Mouse (Mus musculus) kidney, embryonic 14.5 days (tissue): ENCODE measurements around the gene Ap4b1. TPM values are rescaled to one million over a fixed set of nuclear protein-coding genes. Genes with fewer than 3 reads are reported as not detected.
A peak's percentile ranks its signal among the peaks of the same experiment; 100 is the strongest.
"Not testable (repeated sequence)": the region's sequence is repeated elsewhere in the genome, so short reads cannot be mapped to it uniquely, and the experiment has no call there.

Experiments
- ATAC-seq: fragments of 200-750 bp; cut with Nextera tagmentation; 2 replicates; pipeline ENCODE4 v1.8.0; 2017; ENCODE audit warnings: moderate number of reproducible peaks, mild to moderate bottlenecking, moderate TSS enrichment, moderate library complexity; ENCODE audit not compliant: low FRiP score, low TSS enrichment
- H3K27ac ChIP-seq: fragments of 300-500 bp; sonication (generic); 2 replicates; pipeline ENCODE4 v1.5.1; 2014; ENCODE audit warnings: low read depth, mild to moderate bottlenecking, low read length, moderate library complexity, mixed read lengths
- H3K27me3 ChIP-seq: fragments of 300-500 bp; sonication (generic); 2 replicates; pipeline ENCODE4 v1.6.1; 2014; ENCODE audit warnings: mild to moderate bottlenecking, low read length; ENCODE audit not compliant: control insufficient read depth, insufficient read depth
- H3K36me3 ChIP-seq: fragments of 300-500 bp; sonication (generic); 2 replicates; pipeline ENCODE4 v1.6.1; 2014; ENCODE audit warnings: low read length, mixed read lengths; ENCODE audit not compliant: control insufficient read depth, insufficient read depth
- H3K4me1 ChIP-seq: fragments of 300-500 bp; sonication (generic); 2 replicates; pipeline ENCODE4 v1.6.1; 2014; ENCODE audit warnings: low read length, mixed read lengths; ENCODE audit not compliant: control insufficient read depth, insufficient read depth
- H3K4me2 ChIP-seq: fragments of 300-500 bp; sonication (generic); replicated peaks from 2 replicates; pipeline ENCODE4 v1.6.1; 2014; ENCODE audit warnings: low read depth, mild to moderate bottlenecking, low read length
- H3K4me3 ChIP-seq: fragments of 300-500 bp; sonication (generic); 2 replicates; pipeline ENCODE4 v1.5.1; 2014; ENCODE audit warnings: mild to moderate bottlenecking, low read length
- H3K9ac ChIP-seq: fragments of 300-500 bp; sonication (generic); 2 replicates; pipeline ENCODE4 v1.6.1; 2014; ENCODE audit warnings: low read depth, mild to moderate bottlenecking, low read length, moderate library complexity
- H3K9me3 ChIP-seq: fragments of 300-500 bp; sonication (generic); 2 replicates; pipeline ENCODE4 v1.6.1; 2016; ENCODE audit warnings: low read length; ENCODE audit not compliant: control insufficient read depth
- WGBS: fragments of 180-500 bp; shearing (Covaris S2); extraction: QIAGEN DNeasy Blood & Tissue Kit; methylation state at CpG from one replicate; pipeline ENCODE4 v1.1.7; 2014; 5-methylcytosine and 5-hydroxymethylcytosine counted together
- polyA plus RNA-seq: library from polyadenylated mRNA; unstranded; fragments of >200 nt; fragmentation: Nextera tagmentation; extraction: Ambion mirVana; gene quantifications from 2 replicates; pipeline ENCODE4 v1.2.1, GENCODE M21; 2014

Gene Ap4b1
- polyA plus RNA-seq, 1 experiment from 2014 or later: 22.2 TPM

DNA sequence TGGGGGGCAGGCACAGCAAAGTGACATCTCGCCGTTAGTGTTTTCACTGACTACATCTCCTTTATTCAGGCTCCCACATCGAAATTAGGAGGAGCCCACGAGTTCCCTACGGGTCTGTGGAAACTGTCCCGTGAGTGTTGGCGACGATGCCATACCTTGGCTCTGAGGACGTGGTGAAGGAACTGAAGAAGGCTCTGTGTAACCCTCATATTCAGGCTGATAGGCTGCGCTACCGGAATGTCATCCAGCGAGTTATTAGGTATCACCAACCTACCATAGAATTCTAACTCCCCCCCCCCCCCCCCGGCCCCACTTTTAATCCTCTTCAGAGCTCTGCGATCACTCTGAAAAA is 455 bp downstream of the Ap4b1 start:
- 4% methylated on average over 14 of the region's 14 CpGs for WGBS
- peak overlapping the region; percentile 87 for H3K9ac ChIP-seq
- peaks cover 22% of the 10 kb centered on the region for H3K36me3 ChIP-seq
- no peaks in the 10 kb centered on the region for H3K9me3 ChIP-seq
- peak overlapping the region; percentile 81 for H3K4me3 ChIP-seq
- H3K27ac ChIP-seq: peak overlapping the region; percentile 90
- H3K4me2 ChIP-seq: peak overlapping the region; percentile 73
- H3K4me1 ChIP-seq: peaks cover 12% of the 10 kb centered on the region; the same call in 1 of the 2 replicates
- no peaks in the 10 kb centered on the region for H3K27me3 ChIP-seq
- peak; percentile 53; the same call in 1 of the 2 replicates for ATAC-seq

- Histone ChIP-seq H3K27ac (no peak overlapping the region), H3K4me2 (no peak overlapping the region), H3K4me3 (no peak overlapping the region), H3K27me3 (no peaks in the 10 kb centered on the region), H3K9me3 (no peaks in the 10 kb centered on the region), H3K4me1 (peaks cover 12% of the 10 kb centered on the region; the same call in 1 of the 2 replicates), H3K9ac (no peak overlapping the region), H3K36me3 (peaks cover 22% of the 10 kb centered on the region)
- no peak for ATAC-seq
- 91% methylated on average over 6 of the region's 6 CpGs for WGBS
Observed at GRCm38 (mm10) chr3:103810967-103811366, 1.6 kb downstream of the Ap4b1 start.

DNA sequence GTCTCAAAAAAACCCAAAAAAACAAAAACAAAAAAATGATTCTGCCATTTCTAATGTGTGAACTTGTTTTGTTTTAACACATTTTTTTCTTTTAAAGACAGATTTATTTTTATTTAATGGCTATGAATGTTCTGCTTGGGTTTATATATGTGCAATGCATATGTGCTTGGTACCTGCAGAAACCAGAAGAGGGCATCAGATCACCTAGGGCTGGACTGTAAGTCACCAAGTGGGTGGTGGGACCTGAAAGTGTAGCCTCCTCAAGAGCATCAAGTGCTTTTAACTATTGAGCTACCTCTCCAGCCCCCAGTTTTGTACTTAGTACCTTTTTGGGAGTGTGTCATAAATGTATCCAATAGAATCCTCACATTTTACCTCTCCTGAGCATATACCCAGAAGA is 18.2 kb downstream of the Ap4b1 start:
- Histone ChIP-seq H3K27ac (no peak overlapping the region), H3K36me3 (peaks cover 6% of the 10 kb centered on the region; the same call in 1 of the 2 replicates), H3K9ac (no peak overlapping the region), H3K27me3 (no peaks in the 10 kb centered on the region), H3K4me3 (no peak overlapping the region), H3K4me1 (no peaks in the 10 kb centered on the region), H3K9me3 (no peaks in the 10 kb centered on the region), H3K4me2 (no peak overlapping the region)
- no peak for ATAC-seq

- H3K4me2 ChIP-seq: no peak overlapping the region
- H3K4me3 ChIP-seq: no peak overlapping the region
- ATAC-seq: no peak
- no peaks in the 10 kb centered on the region for H3K27me3 ChIP-seq
- no peaks in the 10 kb centered on the region for H3K4me1 ChIP-seq
- 88% methylated on average over 3 of the region's 3 CpGs for WGBS
- H3K9me3 ChIP-seq: no peaks in the 10 kb centered on the region
- no peak overlapping the region for H3K27ac ChIP-seq
- H3K9ac ChIP-seq: no peak overlapping the region
- no peaks in the 10 kb centered on the region for H3K36me3 ChIP-seq
Observed at GRCm38 (mm10) chr3:103829036-103829435, 19.7 kb downstream of the Ap4b1 start.

- H3K4me3 ChIP-seq, H3K9ac ChIP-seq, H3K4me2 ChIP-seq, H3K27me3 ChIP-seq, H3K27ac ChIP-seq, ATAC-seq, H3K9me3 ChIP-seq, H3K4me1 ChIP-seq, H3K36me3 ChIP-seq: not testable (repeated sequence)
- WGBS: 68% methylated on average over 1 of the region's 1 CpGs
Observed at GRCm38 (mm10) chr3:103830681-103831080, 21.4 kb downstream of the Ap4b1 start.

GRCm38 (mm10) chr3:103831146-103831545 is 21.8 kb downstream of the Ap4b1 start:
- no peak overlapping the region for H3K4me2 ChIP-seq
- H3K4me1 ChIP-seq: no peaks in the 10 kb centered on the region
- H3K9ac ChIP-seq: no peak overlapping the region
- ATAC-seq: no peak
- H3K4me3 ChIP-seq: no peak overlapping the region
- no peaks in the 10 kb centered on the region for H3K27me3 ChIP-seq
- no peaks in the 10 kb centered on the region for H3K36me3 ChIP-seq
- 84% methylated on average over 7 of the region's 7 CpGs for WGBS
- no peaks in the 10 kb centered on the region for H3K9me3 ChIP-seq
- H3K27ac ChIP-seq: no peak overlapping the region

DNA sequence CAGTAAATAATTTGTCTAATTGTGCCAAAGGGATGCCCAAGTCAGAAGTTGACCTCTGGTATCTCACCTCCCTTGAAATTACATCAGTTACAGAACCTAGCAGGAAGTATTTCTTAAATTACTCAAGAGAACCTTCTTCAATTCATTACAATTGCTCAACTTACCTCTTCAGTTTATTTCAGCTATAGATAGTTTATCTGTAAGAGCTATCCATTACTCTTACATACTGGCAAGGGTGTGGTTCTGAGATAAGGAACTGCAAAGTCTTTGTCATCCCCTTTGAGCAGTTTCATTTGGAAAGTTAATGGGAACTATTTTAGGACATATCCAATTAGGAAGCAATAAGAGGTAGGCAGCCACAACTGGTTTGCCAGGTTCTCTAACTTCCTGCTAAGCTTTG is 23.1 kb downstream of the Ap4b1 start, which contains the start of gene Bcl2l15:
Gene Bcl2l15, plus strand, starts transcription at position 176 of the 400 bp plus-strand sequence.
- no peak within 1 kb of the TSS for H3K4me2 ChIP-seq
- H3K9me3 ChIP-seq: no peaks in the 10 kb centered on the region
- ATAC-seq: no peak
- H3K27me3 ChIP-seq: no peaks in the 10 kb centered on the region
- no peak within 1 kb of the TSS for H3K27ac ChIP-seq
- H3K4me3 ChIP-seq: no peak within 1 kb of the TSS
- no peak within 1 kb of the TSS for H3K9ac ChIP-seq
- no peaks in the 10 kb centered on the region for H3K4me1 ChIP-seq
- no peaks in the 10 kb centered on the region for H3K36me3 ChIP-seq

DNA sequence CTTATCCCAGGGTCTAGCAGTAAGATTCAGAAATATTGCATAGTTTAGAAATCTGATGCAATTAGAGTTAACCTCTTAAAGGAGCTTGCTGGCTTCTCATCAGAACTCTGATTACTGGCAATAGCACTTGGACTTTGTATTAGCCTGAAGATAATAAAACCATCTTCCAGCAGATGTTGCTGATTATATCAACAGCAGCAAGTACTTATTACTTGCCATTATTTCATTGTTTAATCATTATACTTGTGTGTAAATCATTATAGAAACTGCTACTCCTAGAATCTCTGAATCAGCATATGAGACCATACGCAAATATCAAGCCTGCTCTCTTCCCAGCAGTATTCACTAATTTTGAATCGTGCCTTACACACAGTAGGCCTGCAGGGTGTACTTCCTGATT is 24.7 kb downstream of the Ap4b1 start:
- 86% methylated on average over 2 of the region's 2 CpGs for WGBS
- Histone ChIP-seq H3K27me3 (no peaks in the 10 kb centered on the region), H3K4me1 (no peaks in the 10 kb centered on the region), H3K27ac (no peak overlapping the region), H3K36me3 (no peaks in the 10 kb centered on the region), H3K4me3 (no peak overlapping the region), H3K4me2 (no peak overlapping the region), H3K9me3 (no peaks in the 10 kb centered on the region), H3K9ac (no peak overlapping the region)
- ATAC-seq: no peak

GRCm38 (mm10) chr3:103835272-103835950 is 26.1 kb downstream of the Ap4b1 start:
- ATAC-seq: no peak
- Histone ChIP-seq H3K4me2 (no peak overlapping the region), H3K4me1 (no peaks in the 10 kb centered on the region), H3K27me3 (no peaks in the 10 kb centered on the region), H3K9ac (no peak overlapping the region), H3K4me3 (no peak overlapping the region), H3K27ac (no peak overlapping the region), H3K9me3 (no peaks in the 10 kb centered on the region), H3K36me3 (no peaks in the 10 kb centered on the region)
- 81% methylated on average over 6 of the region's 6 CpGs for WGBS
